Mouse (Mus musculus) frontal cortex, adult 2 months (tissue): ENCODE results near the gene Vmn1r94. TPM values are rescaled to one million over a fixed set of nuclear protein-coding genes. Genes with fewer than 3 reads are reported as not detected.
"Not testable (repeated sequence)": the region's sequence is repeated elsewhere in the genome, so short reads cannot be mapped to it uniquely, and the experiment has no call there.

Experiments used
- DNase-seq, 2 experiments: peaks; one replicate each; pipeline ENCODE4 v3.0.0; 2022; ENCODE audit warnings: low spot score in 1 of 2; ENCODE audit errors: extremely low spot score in 1 of 2
- polyA plus RNA-seq: library from polyadenylated mRNA; depleted of rRNA; stranded (reverse); fragments of >200 nt; gene quantifications from 2 replicates; pipeline ENCODE4 v1.2.3, GENCODE M21; 2012; rRNA removed

The Vmn1r94 gene
- polyA plus RNA-seq, result not detected in 2 replicates

- not testable (repeated sequence) for DNase-seq
Measured at GRCm38 (mm10) chr7:20168277-20168676, at the start of gene Vmn1r94. TSS of gene Vmn1r94 (minus strand) at chr7:20168377.

GRCm38 (mm10) chr7:20205507-20205906, 37.3 kb upstream of the Vmn1r94 start, which contains the start of gene Gm6164:
TSS of gene Gm6164 (minus strand) at chr7:20205607.
- DNase-seq, result not testable (repeated sequence)

GRCm38 (mm10) chr7:20193410-20193809, 25.2 kb upstream of the Vmn1r94 start, which contains the start of gene Vmn1r95:
TSS of gene Vmn1r95 (plus strand) at chr7:20193710.
- DNase-seq, result not testable (repeated sequence)

DNA sequence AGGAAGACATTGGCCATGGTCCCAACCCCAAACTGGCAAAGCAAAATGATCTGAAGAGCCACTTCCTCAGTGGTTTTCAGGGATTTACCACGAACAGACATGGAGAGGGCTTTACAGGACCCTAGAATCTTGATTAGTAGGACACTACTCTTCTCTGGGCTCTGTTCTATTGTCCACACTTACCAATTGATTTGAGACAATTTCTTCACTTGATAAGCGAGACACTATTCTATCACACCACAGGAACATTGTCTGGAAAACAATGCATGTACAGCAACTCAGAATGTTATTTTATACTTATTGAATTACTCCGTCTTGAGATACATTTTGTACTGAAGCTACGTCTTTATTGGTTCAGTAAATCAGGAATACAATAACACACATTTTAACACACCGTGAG, 29.2 kb downstream of the Vmn1r94 start, which contains the start of gene Vmn1r93:
Gene Vmn1r93 (minus strand): TSS at position 101 of the 400 bp plus-strand sequence.
- not testable (repeated sequence) for DNase-seq

GRCm38 (mm10) chr7:20122479-20122878, 45.7 kb downstream of the Vmn1r94 start, which contains the start of gene Gm16442:
TSS of gene Gm16442 (minus strand) at chr7:20122579.
- not testable (repeated sequence) for DNase-seq

Other genes starting within 250 kb of the Vmn1r94 start
- gene Pvr, start 247.2 kb downstream of the Vmn1r94 start, polyA plus RNA-seq, result 12.0 and 14.5 TPM in 2 replicates
- 0.08 TPM in 1 of 2 replicates, not detected in the other for gene Igsf23, start 217.6 kb downstream of the Vmn1r94 start, polyA plus RNA-seq
- not detected in 2 replicates for gene Ceacam20, start 203.0 kb downstream of the Vmn1r94 start, polyA plus RNA-seq
- not detected in 2 replicates for gene Nlrp9b, start 176.9 kb downstream of the Vmn1r94 start, polyA plus RNA-seq
- gene Vmn1r91, start 68.7 kb downstream of the Vmn1r94 start, polyA plus RNA-seq, result not detected in 2 replicates
- gene Gm16442, start 45.8 kb downstream of the Vmn1r94 start, polyA plus RNA-seq, result not detected in 2 replicates
- not detected in 2 replicates for gene Vmn1r93, start 29.3 kb downstream of the Vmn1r94 start, polyA plus RNA-seq
- gene Vmn1r95, start 25.3 kb upstream of the Vmn1r94 start, polyA plus RNA-seq, result not detected in 2 replicates
- gene Gm6164, start 37.2 kb upstream of the Vmn1r94 start, polyA plus RNA-seq, result not detected in 2 replicates
- gene Gm4498, start 65.5 kb upstream of the Vmn1r94 start, polyA plus RNA-seq, result not detected in 2 replicates
- gene Gm5890, start 94.5 kb upstream of the Vmn1r94 start, polyA plus RNA-seq, result not detected in 2 replicates
- not detected in 2 replicates for gene Gm4133, start 165.7 kb upstream of the Vmn1r94 start, polyA plus RNA-seq
- gene Gm5728, start 207.0 kb upstream of the Vmn1r94 start, polyA plus RNA-seq, result not detected in 2 replicates
- not detected in 2 replicates for gene Vmn1r100, start 249.6 kb upstream of the Vmn1r94 start, polyA plus RNA-seq